Mouse (Mus musculus): ENCODE measurements around the gene Klrg2. TPM values are rescaled to one million over a fixed set of nuclear protein-coding genes. Genes with fewer than 3 reads are reported as not detected.
A peak's percentile ranks its signal among the peaks of the same experiment; 100 is the strongest.

Gene Klrg2
- polyA plus RNA-seq, 2 experiments = 0.01 to 0.08 TPM

DNA sequence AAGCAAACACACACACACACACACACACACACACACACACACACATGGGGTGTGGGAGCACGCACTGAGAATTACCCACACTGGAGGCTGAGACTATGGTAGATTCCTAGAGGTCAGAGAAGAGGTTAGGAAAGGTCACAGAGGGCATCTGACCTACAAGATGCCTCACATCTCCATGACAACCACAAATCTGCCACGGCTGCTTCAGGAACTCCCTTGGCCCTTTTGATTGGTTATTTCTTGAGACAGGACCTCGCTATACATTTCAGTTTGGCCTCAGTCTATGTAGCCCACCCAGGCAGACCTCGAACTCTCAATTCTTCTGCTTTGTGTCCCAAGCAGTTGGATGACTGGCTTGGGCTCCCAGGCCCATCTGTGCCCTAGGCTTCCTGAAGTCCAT is 24.6 kb upstream of the Klrg2 start:
- Histone ChIP-seq H3K4me1 (replicated peaks; ENCODE audit: control insufficient read depth in 2 of 2, insufficient read depth in 2 of 2, low read length in 1 of 2) (no peaks in the 10 kb centered on the region), H3K27ac (no peak overlapping the region), H3K9ac (replicated peaks) (no peak overlapping the region), H3K4me3 (ENCODE audit: insufficient read depth in 1 of 2, low read depth in 2 of 2, low read length in 2 of 2) (no peak overlapping the region), H3K27me3 (ENCODE audit: control insufficient read depth, insufficient read depth, low read length) (peaks cover 44% of the 10 kb centered on the region), H3K36me3 (replicated peaks; ENCODE audit: control insufficient read depth, insufficient read depth, low read depth) (no peaks in the 10 kb centered on the region), H3K4me2 (ENCODE audit: low read depth) (no peak overlapping the region), H3K9me3 (ENCODE audit: control insufficient read depth, low read length) (no peaks in the 10 kb centered on the region)
- DNase-seq (ENCODE audit: low read depth in 3 of 3, low spot score in 3 of 3) (no peak), ATAC-seq (ENCODE audit: insufficient read depth) (no peak)
- 36% methylated on average over 4 of the region's 4 CpGs for WGBS (ENCODE audit: insufficient replicate concordance)
- TF ChIP-seq CTCF (IDR thresholded peaks at IDR 0.05; ENCODE audit: low read depth) = no peak
- no peak for TF ChIP-seq EP300 (IDR thresholded peaks at IDR 0.05; ENCODE audit: low read depth)

DNA sequence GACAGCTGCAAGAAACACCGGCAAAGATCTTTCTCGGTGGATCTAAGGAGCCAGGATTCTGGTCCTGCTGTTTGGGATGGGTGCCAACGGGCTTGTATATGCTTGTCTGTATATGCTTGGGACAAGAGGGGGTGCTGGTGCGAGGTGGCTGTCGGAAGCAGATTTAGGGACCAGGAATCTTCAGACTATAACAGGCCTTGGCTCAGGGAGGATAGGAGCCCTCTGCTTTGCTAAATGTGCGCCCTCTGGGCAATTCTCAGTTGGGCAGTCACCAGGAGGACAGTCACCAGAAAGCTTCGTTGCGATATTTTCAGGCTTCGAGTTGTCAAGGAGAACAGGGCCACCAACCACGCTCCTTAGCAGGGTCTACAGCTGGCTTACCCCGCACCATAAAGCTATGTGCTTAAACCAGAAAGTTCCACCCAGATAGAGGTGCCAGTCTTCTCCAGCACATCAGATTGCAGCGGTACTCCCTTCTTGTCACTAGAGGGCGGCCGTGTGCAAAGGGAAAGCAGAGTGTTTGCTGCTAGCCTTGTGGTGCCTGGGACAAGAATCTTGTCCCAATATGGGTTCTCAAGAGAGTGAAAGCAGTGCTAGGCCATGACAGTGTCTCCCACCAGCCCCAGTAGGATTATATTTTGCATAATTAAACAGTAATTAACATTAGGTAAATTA is 13.4 kb upstream of the Klrg2 start:
- H3K36me3 ChIP-seq (replicated peaks; ENCODE audit: control insufficient read depth, insufficient read depth, low read depth) = no peaks in the 10 kb centered on the region
- TF ChIP-seq EP300 (IDR thresholded peaks at IDR 0.05; ENCODE audit: low read depth) (no peak), CTCF (IDR thresholded peaks at IDR 0.05; ENCODE audit: low read depth) (peak; percentile 96)
- no peaks in the 10 kb centered on the region for H3K9me3 ChIP-seq (ENCODE audit: control insufficient read depth, low read length)
- ATAC-seq (ENCODE audit: insufficient read depth) (no peak), DNase-seq (ENCODE audit: low read depth in 3 of 3, low spot score in 3 of 3) (peak; percentile 54 to 68 (median 61))
- no peak overlapping the region for H3K27ac ChIP-seq
- 38% methylated on average over 14 of the region's 14 CpGs for WGBS (ENCODE audit: insufficient replicate concordance)
- no peaks in the 10 kb centered on the region for H3K4me1 ChIP-seq (replicated peaks; ENCODE audit: control insufficient read depth in 2 of 2, insufficient read depth in 2 of 2, low read length in 1 of 2)
- no peaks in the 10 kb centered on the region for H3K27me3 ChIP-seq (ENCODE audit: control insufficient read depth, insufficient read depth, low read length)
- H3K9ac ChIP-seq (replicated peaks) = no peak overlapping the region
- H3K4me2 ChIP-seq (ENCODE audit: low read depth) = no peak overlapping the region
- no peak overlapping the region for H3K4me3 ChIP-seq (ENCODE audit: insufficient read depth in 1 of 2, low read depth in 2 of 2, low read length in 2 of 2)

DNA sequence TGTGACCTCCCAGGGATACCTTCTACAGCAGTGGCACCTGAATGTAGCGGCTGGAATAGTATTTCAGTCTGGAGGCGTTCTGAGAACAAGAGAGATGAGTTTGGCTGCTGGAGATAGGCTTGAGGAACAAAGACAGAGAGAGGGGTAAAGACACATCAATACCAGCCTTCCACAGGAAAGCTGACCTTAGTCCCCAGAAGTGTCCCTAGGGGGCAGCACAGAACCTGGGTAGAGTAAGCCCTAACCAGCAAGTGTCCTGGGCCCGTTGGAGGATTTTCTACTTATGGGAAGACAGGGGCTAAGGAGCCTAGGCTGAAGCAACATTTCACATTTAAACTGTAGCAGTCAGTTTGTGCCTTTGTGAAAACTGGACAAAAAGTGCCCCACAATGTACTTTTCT is 12.5 kb upstream of the Klrg2 start:
- no peak for ATAC-seq (ENCODE audit: insufficient read depth)
- no peaks in the 10 kb centered on the region for H3K36me3 ChIP-seq (replicated peaks; ENCODE audit: control insufficient read depth, insufficient read depth, low read depth)
- WGBS (ENCODE audit: insufficient replicate concordance) = 66% methylated on average over 3 of the region's 3 CpGs
- H3K27ac ChIP-seq = no peak overlapping the region
- H3K9me3 ChIP-seq (ENCODE audit: control insufficient read depth, low read length) = no peaks in the 10 kb centered on the region
- no peak for DNase-seq (ENCODE audit: low read depth in 3 of 3, low spot score in 3 of 3)
- TF ChIP-seq EP300 (IDR thresholded peaks at IDR 0.05; ENCODE audit: low read depth) (no peak), CTCF (IDR thresholded peaks at IDR 0.05; ENCODE audit: low read depth) (peak; percentile 54)
- no peak overlapping the region for H3K4me2 ChIP-seq (ENCODE audit: low read depth)
- H3K4me3 ChIP-seq (ENCODE audit: insufficient read depth in 1 of 2, low read depth in 2 of 2, low read length in 2 of 2) = no peak overlapping the region
- H3K9ac ChIP-seq (replicated peaks) = no peak overlapping the region
- H3K27me3 ChIP-seq (ENCODE audit: control insufficient read depth, insufficient read depth, low read length) = no peaks in the 10 kb centered on the region
- no peaks in the 10 kb centered on the region for H3K4me1 ChIP-seq (replicated peaks; ENCODE audit: control insufficient read depth in 2 of 2, insufficient read depth in 2 of 2, low read length in 1 of 2)

DNA sequence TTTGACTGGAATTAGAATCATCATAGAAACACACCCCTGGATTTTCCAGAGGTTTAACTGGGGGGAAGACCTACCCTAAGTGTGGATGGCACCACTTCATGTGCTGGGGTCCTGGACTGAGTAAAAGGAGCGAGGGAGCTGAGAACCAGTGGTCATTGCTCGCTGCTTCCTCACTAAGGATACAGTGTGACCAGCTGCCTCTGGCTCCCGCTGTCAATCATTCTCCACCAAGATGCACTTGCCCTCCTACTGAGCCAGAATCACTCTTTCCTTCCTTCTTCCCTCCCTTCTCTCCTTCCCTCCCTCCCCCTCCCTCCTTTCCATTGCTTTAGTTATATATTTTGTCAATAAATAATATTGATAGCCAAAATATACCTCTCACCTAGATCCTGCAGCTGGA is 6.0 kb upstream of the Klrg2 start:
- peaks cover 0 to 2% of the 10 kb centered on the region in 2 experiments; a peak in 1 of 4 replicates for H3K4me1 ChIP-seq (replicated peaks; ENCODE audit: control insufficient read depth in 2 of 2, insufficient read depth in 2 of 2, low read length in 1 of 2)
- DNase-seq (ENCODE audit: low read depth in 3 of 3, low spot score in 3 of 3) = no peak
- no peak overlapping the region for H3K27ac ChIP-seq
- peaks cover 43% of the 10 kb centered on the region for H3K27me3 ChIP-seq (ENCODE audit: control insufficient read depth, insufficient read depth, low read length)
- H3K36me3 ChIP-seq (replicated peaks; ENCODE audit: control insufficient read depth, insufficient read depth, low read depth) = no peaks in the 10 kb centered on the region
- WGBS (ENCODE audit: insufficient replicate concordance) = 61% methylated on average over 3 of the region's 3 CpGs
- no peak for ATAC-seq (ENCODE audit: insufficient read depth)
- H3K4me2 ChIP-seq (ENCODE audit: low read depth) = no peak overlapping the region
- no peak overlapping the region for H3K4me3 ChIP-seq (ENCODE audit: insufficient read depth in 1 of 2, low read depth in 2 of 2, low read length in 2 of 2)
- H3K9me3 ChIP-seq (ENCODE audit: control insufficient read depth, low read length) = no peaks in the 10 kb centered on the region
- H3K9ac ChIP-seq (replicated peaks) = no peak overlapping the region
- TF ChIP-seq CTCF (IDR thresholded peaks at IDR 0.05; ENCODE audit: low read depth) (no peak), EP300 (IDR thresholded peaks at IDR 0.05; ENCODE audit: low read depth) (no peak)

DNA sequence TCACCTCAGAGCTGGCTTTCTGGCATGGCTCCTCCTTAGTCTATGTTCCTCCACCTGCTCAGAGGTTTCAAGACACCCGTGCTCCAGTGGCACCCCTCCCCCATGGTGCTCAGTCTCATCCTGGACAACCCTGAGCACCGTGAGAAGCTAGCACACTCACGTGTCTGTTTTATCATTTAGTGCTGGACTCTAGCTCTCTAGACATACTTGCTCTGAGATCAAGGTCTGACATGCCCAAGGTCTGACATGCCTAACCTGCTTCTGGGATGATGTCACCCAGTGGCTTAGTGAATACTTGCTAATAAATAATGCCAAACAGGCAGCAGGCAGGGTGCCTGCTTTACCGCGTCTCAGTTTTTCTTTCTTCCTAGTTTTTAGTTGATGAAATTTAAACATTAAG is 5.6 kb upstream of the Klrg2 start:
- peaks cover 0 to 2% of the 10 kb centered on the region in 2 experiments; a peak in 1 of 4 replicates for H3K4me1 ChIP-seq (replicated peaks; ENCODE audit: control insufficient read depth in 2 of 2, insufficient read depth in 2 of 2, low read length in 1 of 2)
- no peak overlapping the region for H3K4me3 ChIP-seq (ENCODE audit: insufficient read depth in 1 of 2, low read depth in 2 of 2, low read length in 2 of 2)
- no peaks in the 10 kb centered on the region for H3K9me3 ChIP-seq (ENCODE audit: control insufficient read depth, low read length)
- H3K36me3 ChIP-seq (replicated peaks; ENCODE audit: control insufficient read depth, insufficient read depth, low read depth) = no peaks in the 10 kb centered on the region
- no peak overlapping the region for H3K27ac ChIP-seq
- no peak overlapping the region for H3K9ac ChIP-seq (replicated peaks)
- H3K27me3 ChIP-seq (ENCODE audit: control insufficient read depth, insufficient read depth, low read length) = peaks cover 47% of the 10 kb centered on the region
- ATAC-seq (ENCODE audit: insufficient read depth) (no peak), DNase-seq (ENCODE audit: low read depth in 3 of 3, low spot score in 3 of 3) (no peak)
- TF ChIP-seq CTCF (IDR thresholded peaks at IDR 0.05; ENCODE audit: low read depth) = no peak
- no peak for TF ChIP-seq EP300 (IDR thresholded peaks at IDR 0.05; ENCODE audit: low read depth)
- no peak overlapping the region for H3K4me2 ChIP-seq (ENCODE audit: low read depth)
- WGBS (ENCODE audit: insufficient replicate concordance) = 42% methylated on average over 5 of the region's 5 CpGs

Data from liver, embryonic 14.5 days (tissue).